Mouse (Mus musculus) lung, postnatal 14 days (tissue): Measurements from ENCODE around the gene Mettl7a2.
"Not testable (repeated sequence)": the region's sequence is repeated elsewhere in the genome, so short reads cannot be mapped to it uniquely, and the experiment has no call there.

ENCODE experiments used
- DNase-seq: peaks from one replicate; pipeline ENCODE4 v3.0.0; 2021

Gene Mettl7a2

DNA sequence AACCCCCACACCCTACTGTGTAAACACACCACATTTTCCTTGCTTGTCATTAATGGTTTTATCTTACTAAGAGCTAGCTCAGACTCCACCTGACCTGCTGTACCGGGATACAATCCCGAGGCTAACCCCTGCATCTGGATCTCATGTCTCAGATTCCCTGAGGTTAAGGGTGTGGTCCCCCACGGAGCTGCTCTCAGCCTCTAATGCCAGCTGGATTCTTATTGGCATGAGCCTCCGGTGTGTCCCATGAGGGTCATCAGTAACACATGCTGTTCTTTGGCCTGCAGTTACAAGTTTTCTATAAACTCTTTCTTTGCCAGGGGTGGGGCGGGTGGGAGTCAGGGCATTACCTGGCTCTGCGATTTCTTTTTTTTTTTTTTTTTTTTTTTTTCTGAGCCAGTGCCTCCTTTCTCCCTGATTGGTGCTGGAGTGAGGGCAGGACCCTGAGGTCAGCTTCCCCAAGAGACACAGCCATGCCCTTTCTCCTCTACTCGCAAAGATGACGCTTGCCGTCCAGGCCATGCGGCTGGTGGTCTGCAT, at the start of gene Mettl7a2, which contains the start of gene Methig1:
Gene Mettl7a2 (plus strand): TSS at position 490 of the 540 bp plus-strand sequence.
Gene Methig1 (plus strand): TSS at position 439 of the 540 bp plus-strand sequence.
- DNase-seq, result no peak

DNA sequence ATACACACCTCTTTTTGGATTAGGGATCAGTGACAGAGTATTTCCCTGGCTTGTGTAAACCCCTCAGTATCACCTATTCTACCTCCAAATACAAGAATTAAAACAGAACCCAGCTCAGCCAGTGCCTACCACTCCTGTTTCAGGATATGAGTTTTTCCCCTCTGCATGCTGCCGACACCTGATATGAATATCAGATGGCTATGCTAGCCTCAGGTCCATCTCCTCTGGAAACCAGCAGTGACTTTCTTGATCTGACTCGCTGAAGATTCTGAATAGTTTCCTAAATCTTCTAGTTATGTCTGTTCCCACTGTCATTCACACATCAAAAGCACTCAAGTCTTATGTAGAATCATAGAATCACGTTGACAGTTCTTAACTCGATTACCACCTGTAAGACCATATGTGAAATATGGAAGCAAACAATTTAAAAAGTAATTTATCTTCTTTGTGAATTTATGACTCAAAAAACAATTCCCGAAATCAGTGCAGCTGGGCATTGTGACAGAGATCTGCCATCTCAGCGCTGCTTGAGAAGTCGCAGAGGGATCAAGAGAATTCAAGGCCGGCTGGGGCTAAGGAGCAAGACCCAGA, 49.5 kb upstream of the Mettl7a2 start:
- no peak for DNase-seq

DNA sequence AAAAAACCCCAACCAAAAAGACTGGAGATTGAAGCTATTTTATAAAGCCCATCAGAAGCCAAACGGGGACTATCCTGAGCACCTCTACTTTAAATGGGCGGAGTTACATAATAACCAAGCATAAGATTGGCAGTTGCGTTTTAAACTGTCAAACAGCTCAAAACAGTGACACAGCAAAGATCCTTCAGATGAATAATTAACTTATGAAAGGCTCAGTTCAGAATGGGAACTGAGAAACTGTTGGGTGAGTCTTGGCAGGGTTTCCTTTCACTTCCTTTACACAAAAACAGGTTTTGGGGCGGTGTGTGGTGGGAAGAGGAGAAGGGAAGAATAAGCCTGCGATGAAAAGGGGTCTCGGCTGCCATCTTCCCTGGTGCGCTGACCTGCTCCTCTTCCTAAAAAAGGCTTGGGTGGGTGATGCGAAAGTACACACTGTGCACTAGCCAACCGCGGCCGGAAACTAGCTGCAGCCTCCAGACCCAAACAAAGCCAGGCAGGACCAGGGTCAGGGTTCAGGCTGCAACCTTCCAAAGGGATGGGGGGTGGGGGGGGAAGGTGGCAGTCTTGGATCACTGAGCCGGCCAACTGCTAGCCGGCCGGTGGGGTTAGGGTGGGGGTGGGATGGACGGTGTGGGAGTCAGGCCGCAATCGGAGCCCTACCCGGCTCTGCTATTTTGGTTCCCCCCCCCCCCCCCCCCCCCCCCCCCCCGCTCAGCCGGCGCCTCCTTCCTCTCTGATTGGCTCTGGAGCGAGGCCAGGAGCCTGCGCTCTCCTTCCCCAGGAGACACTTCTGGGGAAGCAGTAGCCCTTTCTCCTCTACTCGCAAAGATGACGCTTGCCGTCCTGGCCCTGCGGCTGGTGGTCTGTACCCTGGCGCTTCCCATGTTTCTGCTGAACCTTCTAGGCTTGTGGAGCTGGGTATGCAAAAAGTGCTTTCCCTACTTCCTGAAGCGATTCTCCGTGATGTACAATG, 48.7 kb upstream of the Mettl7a2 start, which contains the start of gene Mettl7a1:
Gene Mettl7a1 (plus strand): TSS at position 122 of the 973 bp plus-strand sequence.
- DNase-seq, result peak; percentile 90

DNA sequence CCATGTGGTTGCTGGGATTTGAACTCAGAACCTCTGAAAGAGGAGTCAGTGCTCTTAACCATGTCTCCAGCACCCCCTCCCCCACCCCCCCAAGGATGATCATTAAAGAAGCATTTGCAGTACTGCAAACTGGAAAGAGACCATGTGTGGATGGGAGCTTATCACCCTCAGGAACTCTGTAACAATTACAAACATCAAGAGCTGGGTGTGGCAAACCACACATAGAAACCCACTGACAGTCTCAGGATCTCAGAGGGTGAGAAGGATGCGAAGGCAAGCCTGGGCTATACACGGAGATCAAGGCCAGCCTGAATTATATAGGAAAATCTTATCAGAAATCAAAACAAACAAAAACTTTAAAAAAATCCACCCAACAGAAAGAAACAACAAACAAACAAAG, 46.8 kb upstream of the Mettl7a2 start:
- DNase-seq, result no peak

DNA sequence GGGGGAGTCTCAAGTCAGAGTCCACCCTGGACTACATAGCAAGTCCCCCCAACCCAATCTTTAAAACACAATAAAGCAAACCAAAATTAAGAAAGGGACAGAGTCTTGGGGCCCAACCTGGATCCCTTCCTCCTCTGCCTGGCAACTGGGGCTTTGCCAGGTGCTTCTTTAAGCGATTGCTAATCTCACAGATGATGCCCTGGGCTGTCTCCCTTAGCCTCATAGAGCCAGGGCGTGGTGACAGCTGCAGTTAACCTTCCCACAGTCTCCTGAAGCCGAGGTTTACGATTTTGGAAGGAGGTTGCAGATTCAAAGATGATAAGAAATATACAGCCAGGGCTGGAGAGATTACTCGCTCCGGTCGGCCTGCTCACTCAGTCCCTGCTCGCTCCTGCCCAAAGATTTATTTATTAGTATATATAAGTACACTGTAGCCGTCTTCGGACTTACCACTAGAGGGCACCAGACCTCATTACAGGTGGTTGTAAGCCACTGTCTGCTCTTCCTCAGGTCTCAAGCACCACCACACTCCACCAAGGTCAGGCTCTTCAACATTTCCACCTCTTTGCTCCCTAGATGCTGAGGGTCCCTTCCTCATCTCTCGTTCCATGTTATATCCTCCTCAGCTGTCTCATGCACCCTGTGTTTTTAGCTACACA, 45.4 kb upstream of the Mettl7a2 start:
- peak; percentile 62 for DNase-seq

DNA sequence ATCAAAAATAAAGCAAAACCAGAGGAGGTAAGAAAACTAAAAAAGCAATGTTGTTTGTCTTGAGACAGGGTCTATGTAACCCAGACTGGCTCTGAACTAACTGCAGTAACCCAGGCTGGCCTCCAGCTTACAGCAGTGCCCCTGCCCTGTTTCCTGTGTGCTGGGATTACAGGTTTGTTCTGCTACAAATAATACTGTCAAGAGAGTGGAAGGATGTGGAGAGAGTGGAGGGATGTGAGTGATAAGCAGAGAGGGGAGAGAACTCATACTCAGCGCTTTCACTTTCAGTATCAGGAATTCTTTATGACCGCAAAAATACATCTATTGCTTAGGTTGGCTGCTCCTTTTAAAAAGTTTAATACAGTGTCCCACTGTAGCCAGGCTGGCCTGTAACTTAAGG, 40.7 kb upstream of the Mettl7a2 start:
- DNase-seq, result no peak

DNA sequence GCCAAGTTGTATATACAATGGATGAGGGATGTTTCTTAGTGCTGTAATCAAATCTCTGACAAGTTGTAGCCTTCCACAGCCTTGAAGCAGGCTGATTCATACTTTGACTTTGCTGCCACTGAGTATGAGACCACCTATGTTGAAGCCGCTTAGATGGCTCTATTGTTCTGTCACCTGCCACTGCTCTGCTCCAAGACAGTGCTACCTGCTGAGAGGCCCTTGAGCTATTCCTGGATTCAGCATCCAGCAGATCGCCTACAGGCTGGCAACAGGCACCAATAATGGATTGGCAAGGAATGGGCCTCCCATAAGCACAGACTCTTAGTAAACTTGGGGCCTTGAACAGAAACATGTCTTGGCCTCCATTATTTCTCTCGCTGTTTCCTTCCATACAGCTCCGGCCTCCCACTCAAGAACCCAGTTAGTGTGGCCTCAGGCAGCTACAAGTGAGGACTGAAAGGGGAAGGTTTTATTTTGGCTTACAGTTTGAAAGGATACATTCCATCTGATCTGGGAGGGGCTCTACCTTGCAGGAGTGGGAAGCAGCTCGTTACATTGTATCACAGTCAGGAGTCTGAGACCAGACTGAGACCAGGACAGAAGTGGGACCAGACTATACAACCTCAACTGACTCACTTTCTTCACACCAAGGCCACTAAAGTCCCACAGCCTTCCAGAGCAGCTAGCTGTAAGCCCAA, 38.4 kb upstream of the Mettl7a2 start:
- no peak for DNase-seq

DNA sequence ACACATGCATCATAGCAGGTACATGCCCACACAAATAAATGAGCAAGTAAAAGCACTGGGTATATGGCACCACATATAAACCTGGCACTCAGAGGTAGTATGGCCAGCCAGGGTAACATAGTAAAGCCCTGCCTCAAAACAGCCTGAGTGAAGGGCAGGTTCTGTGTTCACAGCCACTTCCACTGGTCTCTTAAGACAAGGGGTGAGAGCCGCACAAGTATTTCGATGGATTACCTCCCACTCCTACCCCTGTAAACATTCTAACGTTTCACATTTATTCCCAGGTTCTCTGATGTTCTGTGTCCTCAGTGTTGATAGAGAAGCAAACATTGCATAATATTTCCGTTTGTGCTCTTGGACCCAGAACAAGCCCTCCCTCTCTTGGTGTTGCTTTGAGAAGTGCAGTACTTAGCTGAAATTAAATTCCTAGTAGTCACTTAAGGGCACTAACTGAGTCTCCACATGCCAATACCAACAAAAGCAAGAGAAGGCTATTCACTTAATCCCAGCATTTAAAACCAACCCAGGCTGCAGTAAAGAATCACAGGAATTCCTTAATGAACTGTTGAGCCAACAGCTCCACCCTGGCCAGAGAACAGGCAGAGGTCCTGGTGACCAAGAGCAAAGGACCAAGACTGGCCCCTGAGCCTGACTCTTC, 34.9 kb upstream of the Mettl7a2 start:
- DNase-seq, result peak; percentile 61

DNA sequence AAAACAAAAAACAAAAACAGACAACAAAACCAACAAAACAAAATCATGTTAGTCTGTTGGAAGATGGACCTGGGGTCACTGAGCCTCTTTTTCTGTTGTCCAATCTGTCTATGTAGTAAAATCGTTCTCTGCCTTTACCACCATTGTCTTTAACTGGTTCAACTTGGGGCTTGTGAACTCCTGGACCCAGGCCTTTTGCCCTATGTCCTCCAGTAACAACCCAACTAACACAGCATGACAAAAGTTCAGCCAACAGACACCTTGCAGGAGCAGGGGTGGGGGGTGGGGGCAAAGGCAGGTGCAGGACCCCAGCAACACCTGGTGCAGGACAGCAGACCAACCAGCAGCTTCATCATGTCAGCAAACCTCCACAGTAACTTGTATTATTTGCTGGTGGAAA, 33.1 kb upstream of the Mettl7a2 start:
- no peak for DNase-seq

DNA sequence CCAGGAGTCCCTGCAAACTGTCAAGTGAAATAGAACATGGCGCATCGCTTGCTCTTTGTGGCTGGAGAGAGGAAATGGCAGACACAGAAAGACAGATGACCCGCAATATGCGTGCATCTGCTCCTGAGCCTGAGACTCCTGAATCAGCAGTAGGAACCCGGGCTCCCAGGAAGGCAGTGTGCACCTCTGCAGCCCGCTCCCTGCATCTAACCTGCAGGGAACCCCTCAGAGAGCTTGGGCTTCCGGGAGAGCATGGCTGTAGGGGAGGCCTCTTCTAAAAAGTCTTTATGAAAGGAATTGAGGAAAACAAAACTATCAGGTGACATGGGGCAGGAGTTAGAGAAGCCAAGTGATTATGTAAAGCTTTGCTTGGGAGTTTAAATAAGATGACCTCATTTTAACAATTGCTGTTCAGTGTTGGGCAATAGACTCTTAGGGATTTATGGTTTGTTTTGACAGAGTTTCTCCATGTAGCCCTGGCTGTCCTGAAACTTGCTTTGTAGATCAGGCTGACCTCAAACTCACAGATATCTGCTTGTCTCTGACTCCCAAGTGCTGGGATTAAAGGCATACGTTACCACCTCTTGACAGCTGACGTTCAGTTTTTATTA, 32.6 kb upstream of the Mettl7a2 start:
- no peak for DNase-seq

DNA sequence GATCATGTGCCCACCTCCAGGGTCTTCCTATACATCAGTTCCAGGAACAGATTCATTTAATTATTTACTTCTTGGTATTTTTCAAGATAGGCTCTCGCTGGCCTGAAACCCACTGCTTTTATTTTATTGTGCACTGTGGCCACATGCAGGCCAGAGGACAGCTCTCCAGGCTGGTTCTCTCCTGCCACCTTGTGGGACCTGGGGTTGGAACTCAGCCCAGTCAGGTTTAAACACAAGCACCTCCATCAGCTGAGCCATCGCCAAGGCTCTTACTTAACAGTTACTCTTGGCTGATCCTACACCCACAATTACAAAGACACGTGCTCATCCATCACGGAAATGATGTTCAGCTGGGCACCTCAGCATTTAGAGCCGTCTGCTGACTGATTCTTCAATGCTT, 31.9 kb upstream of the Mettl7a2 start:
- peak; percentile 75 for DNase-seq

DNA sequence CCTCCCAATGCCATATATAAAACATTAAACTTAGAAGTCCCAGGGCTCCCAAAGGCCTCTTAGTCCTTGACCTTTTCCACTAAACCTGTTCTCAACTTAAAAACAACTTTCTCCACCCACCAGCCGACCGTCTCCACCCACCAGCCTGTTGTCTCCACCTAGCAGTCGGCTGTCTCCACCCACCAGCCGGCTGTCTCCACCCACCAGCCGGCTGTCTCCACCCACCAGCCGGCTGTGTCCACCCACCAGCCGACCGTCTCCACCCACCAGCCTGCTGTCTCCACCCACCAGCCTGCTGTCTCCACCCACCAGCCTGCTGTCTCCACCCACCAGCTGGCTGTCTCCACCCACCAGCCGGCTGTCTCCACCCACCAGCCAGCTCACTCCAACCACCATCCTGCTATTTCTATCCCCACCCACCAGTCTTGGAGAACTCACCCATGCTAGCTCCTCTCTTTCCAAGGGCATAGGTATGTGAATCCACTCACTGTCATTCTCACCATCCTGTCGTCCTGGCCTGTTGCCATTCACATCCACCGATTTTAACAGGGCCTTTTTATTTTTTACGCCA, 28.9 kb upstream of the Mettl7a2 start:
- no peak for DNase-seq

DNA sequence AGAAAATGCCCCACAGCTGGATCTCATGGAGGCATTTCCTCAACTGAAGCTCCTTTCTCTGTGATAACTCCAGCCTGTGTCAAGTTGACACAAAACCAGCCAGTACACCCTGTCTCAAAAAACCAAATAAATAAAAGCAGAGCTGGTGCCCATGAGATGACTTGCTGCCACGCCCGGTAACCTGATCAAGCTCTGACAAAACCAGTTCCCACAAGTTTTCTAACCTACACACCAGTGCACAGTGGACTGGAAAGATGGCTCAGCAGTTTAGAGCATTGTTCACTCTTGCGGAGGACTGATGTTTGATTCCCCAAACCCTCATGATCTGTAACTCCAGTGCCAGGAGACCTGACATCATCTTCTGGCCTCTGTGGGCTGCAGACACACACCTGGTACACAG, 27.8 kb upstream of the Mettl7a2 start:
- DNase-seq, result no peak

DNA sequence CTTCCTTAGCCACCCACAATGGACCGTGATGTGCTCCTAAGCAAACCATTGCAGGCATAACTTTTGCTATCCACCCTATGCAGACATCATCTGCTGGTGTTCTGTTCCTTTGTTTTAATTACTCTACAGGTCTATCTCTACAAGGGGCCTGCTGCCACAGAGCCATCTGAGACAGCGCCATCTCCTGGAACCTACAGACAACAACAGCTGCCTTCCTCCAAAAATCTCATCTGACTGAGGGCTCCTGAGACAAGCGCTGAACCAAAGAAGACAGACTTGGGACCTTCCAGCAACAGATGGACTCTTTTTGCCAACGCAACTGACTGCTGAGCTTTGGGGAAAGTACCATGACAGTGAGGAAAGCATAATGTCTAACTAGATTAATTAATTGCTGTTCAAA, 24.9 kb upstream of the Mettl7a2 start:
- DNase-seq, result not testable (repeated sequence)

DNA sequence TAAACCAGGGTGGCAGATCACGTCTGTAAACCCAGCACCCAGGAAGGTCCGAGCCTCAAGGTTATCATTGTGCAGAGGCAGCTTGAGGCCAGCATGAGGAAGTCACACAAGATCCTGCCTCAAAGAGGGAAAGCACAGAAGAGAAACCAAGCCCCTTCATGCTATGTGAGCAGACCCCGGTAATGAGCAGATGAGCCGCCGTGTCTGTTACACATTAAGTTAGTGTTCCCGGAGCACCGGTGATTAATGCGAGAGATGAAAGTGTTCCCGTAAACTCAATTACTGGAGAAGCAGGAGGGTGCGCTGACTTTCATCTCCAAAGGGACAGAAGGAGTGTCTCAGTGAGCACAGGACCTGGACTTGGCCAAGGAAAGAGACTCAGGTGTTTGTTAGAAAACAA, 23.7 kb upstream of the Mettl7a2 start:
- DNase-seq, result not testable (repeated sequence)

DNA sequence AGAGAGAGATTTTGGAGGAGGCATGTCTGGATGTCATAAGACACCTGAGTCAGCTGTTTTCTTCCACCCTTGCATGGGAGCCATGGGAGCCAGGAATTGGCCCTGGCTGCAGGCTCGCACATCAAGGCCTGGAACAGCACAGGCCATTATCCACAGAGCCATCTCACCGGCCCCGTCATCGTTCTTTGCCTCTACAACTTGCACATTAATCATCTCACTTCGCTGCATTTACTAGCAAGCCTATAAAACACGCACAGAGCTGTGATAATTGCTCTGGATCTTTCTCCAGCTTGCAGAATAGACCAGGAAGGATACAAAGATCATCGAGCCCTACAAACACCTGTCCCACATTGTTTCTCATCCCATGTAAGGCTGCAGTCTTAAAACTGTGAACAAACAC, 22.3 kb upstream of the Mettl7a2 start:
- DNase-seq, result no peak

DNA sequence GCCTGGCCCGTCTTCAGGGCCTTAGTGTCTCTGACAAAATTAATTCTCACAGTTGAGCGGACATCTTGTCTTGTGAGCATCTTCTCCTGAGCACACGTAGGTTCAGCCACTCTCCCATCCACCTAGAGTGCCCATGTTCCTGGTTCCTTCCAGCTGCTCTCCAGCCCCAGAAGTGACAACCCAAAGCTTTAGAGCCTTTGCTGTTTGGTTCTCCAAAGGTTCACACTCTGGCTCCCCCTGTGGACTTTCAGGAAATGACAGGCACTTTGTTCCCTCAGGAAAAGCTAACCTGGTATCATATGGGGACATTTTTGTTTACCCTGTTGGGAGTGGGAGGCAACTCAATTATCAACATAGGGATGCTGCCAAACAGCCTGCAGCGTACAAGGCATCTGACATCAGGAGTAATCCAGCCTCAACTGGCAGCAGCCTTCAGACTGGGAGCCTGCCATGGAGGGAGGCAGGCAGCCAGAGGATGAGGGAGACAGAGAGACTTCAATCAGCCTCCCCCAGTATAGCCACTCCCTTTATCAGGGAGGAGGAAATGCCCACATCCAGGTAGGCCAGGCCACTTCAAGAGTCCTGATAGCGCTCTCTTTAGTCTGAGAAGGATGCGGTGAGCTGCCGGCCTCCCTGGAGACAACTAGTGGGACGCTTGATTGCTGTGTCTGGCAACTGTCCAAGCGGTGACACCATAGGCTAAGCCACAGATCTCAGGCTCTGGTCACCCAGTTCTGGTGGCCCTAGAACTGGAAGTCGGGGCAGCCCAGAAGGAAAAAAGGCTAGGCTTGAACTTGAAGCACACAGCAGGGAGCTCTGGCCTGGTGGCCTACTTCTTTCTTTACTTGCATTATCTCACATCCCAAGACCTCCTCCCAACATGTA, 20.7 kb upstream of the Mettl7a2 start:
- not testable (repeated sequence) for DNase-seq

DNA sequence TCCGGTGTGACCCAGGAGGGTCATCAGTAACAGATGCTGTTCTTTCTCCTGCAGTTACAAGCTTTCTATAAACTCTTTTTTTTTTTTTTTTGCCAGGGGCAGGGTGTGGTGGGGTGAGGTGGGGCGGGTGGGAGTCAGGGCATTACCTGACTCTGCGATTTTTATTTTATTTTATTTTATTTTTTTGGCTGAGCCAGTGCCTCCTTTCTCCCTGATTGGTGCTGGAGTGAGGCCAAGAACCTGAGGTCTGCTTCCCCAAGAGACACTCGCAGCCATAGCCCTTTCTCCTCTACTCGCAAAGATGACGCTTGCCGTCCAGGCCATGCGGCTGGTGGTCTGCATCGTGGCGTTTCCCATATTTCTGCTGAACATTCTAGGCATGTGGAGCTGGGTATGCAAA, 18.4 kb upstream of the Mettl7a2 start, which contains the start of gene Mettl7a3:
Gene Mettl7a3 (plus strand): TSS at position 301 of the 400 bp plus-strand sequence.
- DNase-seq, result no peak

DNA sequence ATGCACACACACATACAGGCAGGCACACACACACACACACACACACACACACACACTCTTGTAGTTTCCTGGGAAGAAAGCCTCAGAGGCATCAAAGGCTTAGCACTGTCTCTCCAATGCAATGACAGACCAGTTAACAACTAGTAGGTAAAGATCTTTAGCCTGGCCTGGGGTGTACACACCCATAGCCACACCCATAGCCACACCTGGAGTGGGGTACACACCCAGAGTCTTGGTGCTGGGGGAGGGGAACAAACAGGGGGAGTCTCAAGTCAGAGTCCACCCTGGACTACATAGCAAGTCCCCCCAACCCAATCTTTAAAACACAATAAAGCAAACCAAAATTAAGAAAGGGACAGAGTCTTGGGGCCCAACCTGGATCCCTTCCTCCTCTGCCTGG, 15.7 kb upstream of the Mettl7a2 start:
- not testable (repeated sequence) for DNase-seq

DNA sequence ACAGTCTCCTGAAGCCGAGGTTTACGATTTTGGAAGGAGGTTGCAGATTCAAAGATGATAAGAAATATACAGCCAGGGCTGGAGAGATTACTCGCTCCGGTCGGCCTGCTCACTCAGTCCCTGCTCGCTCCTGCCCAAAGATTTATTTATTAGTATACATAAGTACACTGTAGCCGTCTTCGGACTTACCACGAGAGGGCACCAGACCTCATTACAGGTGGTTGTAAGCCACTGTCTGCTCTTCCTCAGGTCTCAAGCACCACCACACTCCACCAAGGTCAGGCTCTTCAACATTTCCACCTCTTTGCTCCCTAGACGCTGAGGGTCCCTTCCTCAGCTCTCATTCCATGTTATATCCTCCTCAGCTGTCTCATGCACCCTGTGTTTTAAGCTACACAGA, 15.2 kb upstream of the Mettl7a2 start:
- DNase-seq, result peak; percentile 82
